Mouse (Mus musculus): ENCODE measurements at regions not wholly inside any gene's neighbourhood (a gene's known extent, or its start where the extent isn't known, plus 50 kb on each side); places are given as distances from the start of the nearest gene placed in this dataset.

DNA sequence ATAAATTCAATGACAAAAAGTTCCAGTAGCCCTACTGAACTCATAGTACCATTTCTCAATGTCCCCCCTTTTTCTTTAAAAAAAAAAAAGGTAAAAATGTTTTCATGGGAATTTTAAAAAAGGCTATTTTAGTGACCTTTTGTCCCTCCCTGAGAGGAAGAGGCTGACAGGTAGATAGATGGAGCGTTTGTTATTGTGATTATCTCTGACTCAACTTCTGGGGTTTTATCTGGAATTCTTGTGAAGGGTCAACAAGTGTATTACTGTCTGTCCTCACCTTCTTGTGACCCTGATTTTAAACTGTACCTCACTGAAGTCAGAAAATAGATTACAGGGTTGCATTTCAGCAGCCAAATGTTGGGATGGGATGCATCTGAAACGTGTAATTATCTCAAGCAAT is 179.3 kb upstream of the BC052040 start:
- DNase-seq (ENCODE audit: low spot score), result no peak

DNA sequence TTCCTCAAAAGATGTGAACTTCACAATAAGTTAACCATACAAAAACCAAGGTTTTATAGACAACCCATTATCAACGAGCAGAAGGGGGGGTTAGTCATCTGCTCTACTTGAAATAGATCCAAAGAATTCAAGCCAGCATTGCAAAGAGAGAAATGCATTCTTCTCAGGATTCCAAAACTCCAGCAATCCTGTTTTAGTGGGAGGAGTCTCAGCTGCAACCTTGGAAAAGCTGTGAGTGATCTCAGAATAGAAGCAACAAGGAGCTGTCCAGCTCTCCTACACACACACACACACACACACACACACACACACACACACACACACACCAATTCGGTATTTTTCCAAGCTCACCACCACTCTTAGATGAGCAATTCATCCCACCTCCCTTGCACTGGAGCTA is 149.0 kb upstream of the BC052040 start:
- no peak for DNase-seq (ENCODE audit: low spot score)

DNA sequence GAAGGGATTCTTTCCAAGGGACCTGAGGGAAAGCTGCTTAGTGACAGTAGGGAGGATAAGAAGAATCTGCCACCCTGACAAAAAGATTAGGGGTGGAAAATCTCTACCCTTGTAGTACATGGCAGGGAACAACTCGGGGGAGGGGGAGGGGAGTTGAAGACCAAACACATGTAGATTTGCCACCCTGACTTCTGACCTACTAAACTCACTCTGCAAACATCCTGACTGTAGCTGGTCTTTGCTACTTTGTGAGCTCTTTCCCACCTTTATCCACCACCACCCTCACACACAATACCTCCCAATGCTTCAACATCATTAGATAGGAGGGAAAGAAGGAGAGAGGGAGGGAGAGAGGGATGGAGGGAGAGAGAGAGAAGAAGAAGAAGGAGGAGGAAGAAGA is 140.4 kb upstream of the BC052040 start:
- no peak for DNase-seq (ENCODE audit: low spot score)

DNA sequence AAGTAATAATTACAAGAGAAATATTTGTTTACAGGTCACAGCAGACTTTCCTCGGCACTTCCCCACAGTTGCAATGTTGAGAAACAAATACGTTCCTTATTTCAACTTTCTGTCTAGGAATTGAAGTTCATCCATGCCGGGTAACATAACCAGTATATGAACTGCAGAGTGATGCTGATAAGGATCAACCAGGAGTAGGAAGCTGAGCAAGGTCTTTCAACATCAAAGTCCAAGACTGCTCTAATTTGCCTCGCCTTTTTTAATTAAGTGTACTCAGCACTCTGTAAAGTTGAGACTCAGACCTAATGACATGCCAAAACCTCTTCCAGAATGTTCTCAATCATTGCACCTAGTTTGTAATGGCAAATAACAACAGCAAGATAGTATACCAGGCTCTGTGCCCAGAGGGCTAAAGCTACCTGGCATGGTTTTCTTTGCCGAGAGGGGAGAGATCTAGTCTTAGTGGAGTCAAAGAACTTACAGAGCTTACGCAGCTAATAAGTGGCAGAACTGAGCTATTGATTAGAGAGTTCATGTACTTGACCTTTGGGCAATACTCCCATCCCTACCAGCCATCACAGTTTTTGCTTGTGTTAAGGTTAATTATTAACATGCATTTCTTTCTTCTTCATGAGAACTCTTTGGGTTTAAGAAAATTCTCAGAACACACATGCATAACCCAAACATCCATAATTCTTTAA is 131.6 kb upstream of the BC052040 start:
- no peak for DNase-seq (ENCODE audit: low spot score)

DNA sequence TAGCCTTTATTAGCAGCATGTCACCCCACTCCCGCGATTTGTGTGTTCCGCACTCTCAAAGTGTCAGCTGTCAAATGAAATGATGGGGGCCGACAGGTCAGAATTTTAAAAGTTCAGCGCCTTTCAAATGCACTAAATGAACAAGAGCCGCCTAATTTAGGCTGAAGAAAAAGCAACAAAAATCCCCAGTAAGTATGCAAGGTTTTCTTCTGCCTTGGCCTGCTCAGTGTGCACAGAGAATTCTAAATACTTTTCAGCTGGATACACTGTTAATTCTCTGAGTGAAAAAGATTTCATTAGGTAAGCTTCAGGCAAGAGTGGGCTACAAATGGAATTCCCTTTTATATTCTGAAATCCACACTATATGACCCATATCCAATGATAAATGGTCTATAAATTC is 125.9 kb upstream of the BC052040 start:
- DNase-seq (ENCODE audit: low spot score), result no peak

DNA sequence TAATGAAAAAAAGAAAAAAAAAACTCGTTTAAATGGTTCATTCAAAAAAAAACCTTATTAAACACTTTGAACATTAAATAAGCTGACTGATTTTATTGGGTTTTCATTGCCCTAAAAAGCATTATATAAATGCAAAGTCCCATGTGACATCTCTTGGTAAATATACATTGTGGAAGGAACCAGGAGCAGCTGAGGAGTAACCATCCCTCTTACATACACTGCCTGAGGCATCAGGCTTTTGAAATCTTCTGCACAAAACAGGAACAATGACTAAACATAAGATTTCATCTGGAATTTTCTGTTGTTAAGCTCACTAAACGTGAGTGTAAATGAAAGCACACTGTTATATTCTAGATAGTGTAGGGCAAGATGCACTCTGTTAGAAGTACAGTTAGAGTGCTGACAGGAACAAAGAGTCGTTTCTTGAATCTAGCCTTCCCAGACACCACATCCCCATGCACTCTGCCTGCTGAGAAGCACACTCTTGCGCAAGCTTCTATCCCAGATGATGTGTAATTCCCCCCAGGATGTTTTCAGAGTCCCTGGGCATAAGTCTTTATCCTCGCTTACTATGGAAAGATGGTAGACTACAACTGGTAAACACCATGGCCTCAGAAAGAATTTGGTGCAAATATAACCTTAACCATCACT is 125.0 kb upstream of the BC052040 start:
- no peak for DNase-seq (ENCODE audit: low spot score)

DNA sequence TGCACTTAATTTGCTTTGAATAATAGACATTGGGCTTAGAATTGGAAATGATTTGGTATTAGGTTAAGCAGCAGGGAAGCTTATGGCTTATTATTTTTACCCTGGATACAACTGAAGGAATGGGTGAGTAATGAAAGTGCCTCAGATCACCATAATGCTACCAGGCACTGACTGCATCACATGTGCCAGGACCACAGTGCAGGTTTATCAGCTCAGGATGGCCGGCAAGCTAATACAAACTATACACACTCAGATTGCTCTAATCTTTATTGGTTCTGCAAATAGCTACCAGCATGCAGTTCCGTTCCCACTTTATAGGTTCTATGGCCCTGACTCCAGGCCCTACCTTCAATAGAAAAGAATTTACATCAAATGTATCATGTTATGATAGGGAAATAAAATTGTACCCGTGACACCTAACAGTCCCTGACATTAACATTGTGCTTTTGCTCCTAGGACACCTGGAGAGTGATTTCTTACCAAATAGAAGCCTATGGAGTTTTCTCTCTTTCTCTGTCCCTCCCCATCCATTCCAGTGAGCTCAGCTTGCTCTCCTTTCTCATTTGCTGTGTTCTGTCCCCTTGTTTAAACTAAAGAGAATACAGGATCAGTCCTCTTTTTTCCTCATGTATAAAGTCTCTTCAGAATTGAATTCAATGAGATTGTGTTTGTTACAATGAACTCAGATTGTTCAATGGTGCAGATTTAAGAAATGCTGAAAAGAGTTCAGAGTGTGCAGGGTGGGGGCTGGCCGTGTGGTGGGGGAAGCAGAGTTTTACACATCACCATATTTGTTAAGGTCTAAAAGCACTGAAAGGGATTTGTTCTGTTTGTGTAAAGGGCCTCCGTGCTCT is 121.3 kb upstream of the BC052040 start:
- DNase-seq (ENCODE audit: low spot score), result no peak

DNA sequence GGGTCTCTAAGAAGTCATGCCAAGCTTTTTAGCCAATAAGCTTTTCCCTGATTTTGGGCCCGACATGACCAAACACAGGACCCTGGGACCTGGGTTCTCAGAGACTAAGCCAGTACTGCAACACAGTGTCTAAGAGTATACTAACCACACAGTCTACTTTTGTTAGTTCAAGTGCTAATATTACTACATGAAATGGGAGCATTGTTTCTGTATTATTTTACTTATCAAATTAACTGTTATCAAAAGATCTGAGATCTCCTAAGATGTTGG is 120.7 kb upstream of the BC052040 start:
- DNase-seq (ENCODE audit: low spot score), result no peak

DNA sequence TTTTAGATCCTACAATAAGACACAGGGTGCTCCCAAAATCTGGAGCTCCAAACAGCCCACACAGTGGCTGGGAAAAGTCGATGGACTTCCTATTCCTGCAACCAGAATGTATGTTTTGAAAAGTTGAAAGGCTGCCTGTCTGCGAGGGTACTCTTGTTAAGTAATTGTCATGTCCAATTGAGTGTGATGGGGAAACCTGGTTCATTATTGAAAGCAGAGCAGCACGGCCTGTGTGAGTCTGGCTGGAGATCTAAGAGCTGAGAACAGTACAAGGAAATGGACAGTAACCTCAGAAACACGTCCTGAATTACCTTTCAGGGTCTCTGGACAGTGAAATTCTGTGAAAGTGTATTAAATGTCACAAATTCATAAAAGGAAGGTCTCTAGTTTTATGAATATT is 115.3 kb upstream of the BC052040 start:
- DNase-seq (ENCODE audit: low spot score), result no peak

DNA sequence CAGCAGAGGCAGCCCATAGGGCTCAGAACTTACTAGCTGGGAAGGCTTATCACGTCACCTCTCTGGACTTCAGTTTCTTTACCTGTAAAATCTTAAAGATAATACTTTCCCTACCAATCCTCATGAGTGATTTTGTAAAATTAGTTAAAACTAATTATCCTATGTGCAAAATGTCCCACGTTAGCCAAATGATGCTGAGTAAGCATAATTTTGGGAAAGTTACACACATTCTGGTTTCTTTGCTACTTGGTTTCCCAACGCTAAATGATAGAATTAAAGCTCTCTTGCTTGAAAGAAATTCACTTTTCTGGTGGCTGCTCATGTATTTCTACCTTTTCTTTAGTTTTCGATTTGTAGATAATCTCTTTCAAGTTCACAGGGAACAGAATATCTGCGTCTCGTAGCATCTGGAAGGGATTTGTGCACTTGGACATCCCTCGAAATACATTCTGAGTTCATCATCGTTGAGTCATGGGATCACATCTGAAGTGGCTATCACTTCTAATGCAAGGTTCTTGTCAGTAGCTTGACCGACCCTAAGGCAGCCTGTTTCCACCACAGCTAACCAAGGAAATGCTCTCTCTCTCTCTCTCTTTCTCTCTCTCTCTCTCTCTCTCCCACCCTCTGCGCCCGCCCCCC is 114.3 kb upstream of the BC052040 start:
- no peak for DNase-seq (ENCODE audit: low spot score)

DNA sequence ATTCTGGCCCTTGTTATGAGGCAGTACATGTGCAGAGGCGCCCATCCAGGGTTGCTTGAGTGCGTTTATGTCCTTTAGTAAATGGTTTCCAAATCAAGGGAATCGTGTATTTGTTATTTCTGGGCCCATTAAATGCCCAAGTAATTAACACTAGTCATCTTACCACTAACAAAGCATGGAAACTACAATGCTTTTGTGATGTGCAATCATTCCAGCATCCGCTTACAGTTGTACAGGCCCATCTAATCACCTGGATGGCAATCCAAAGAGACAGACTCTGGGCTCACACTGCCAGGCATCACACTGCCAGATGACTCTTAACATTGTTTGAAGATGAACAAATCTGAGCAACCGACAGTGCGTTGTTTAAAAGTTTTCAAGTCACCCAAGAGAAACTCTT is 113.6 kb upstream of the BC052040 start:
- no peak for DNase-seq (ENCODE audit: low spot score)

DNA sequence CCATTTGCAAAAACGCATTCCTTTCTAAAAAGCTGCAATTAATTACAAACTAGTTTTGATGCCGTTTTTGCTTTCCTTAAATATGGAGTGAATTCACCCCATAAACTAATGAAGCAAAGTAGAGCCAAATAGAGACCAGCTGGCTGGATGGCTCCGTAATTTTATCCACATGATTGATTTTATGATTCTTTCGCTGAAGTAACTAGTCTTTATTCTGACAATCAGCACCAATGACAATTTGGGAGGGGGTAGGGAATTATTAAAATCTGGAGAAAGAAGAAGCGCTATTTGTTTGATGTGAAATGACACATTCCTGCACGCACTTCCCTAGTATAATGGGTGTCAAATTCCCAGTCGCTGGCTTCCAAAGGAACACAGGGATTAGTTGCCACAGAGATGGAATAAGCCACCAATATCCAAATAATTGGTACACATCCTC is 113.0 kb upstream of the BC052040 start:
- DNase-seq (ENCODE audit: low spot score), result no peak

DNA sequence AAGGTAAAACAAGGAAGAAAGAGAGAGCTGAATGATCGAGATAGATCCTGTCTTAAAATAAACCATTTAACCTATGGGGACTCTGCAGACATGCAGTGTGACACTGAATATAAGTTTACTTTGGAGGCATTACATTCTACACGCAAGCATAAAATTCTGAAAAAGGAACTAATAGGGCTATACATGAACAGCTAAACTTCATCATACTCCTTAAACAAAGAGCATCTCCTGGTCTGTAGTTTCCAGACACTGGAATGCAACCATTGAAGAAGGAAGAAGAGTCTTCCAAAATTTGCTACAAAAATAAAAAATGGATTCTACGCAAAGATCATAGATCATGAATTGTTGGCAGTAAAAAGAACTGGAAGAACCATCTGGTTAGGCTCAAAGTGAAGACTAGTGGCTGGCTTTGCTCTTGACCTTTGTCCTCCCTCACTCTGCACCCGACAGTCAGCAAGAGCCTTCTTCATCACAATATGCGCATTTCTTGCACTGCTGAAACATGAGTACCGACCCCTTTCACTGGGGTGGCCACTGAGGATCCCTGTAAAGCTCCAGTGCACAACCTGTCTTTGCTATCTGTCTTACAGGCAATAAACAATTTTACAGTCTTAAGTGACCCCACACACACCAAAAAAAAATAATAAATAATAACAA is 112.2 kb upstream of the BC052040 start:
- DNase-seq (ENCODE audit: low spot score), result no peak

DNA sequence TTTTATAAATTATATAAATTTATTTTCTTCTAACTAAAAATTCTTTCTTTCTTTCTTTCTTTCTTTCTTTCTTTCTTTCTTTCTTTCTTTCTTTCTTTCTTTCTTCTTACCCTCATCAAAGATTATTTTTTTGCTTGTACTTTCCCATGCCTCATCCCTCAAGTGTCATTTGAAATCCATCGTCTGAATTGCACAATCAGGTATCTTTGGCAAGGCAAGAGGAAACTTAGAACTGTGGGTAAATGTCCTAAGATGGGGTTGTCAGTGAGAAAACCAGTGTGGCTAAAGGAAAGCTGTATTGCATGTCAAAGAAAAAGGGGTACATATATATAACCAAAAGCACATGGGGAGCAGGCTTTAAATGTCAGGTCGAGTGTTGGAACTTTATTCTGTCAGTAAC is 109.1 kb upstream of the BC052040 start:
- no peak for DNase-seq (ENCODE audit: low spot score)

DNA sequence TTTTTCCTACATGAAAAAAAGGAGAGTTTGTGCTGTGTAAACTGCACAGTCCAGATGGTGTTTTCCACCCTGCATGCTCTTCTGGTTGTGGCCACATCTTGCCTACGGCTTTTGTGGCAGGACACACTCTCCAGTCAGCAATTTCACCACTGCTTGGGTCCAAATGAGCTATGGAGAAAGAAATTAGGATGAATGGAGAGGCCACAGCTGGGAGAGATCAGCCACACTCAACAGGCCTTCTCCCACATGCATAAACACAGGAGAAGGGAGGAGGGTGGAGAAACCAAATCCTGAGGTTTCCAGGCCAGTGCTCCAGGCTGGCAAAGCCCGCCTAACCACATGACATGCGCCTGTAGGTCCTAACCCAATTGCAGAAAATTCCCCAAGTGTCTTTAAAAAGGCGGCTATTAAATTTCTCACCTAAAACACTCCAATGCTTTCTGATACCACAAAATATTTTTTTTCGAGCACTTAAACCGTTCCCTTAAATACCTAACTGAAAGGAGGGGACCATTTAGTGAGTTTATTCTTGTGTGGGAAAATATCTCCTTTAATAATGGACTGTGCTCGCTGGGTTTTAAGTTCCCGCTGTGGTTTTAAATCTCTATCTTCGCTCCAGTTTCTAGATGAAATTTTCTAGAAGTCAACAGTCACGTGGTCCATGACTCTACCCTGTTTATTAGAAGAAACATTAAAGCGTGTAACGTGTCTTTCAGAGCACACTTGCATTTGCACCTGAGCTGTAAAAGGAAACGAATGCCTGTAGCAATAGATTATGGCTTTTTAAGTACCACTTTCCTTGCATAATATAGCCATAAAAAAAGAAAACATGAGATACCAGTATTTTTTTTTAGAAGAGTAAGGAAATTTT is 97.9 kb upstream of the BC052040 start:
- no peak for DNase-seq (ENCODE audit: low spot score)

DNA sequence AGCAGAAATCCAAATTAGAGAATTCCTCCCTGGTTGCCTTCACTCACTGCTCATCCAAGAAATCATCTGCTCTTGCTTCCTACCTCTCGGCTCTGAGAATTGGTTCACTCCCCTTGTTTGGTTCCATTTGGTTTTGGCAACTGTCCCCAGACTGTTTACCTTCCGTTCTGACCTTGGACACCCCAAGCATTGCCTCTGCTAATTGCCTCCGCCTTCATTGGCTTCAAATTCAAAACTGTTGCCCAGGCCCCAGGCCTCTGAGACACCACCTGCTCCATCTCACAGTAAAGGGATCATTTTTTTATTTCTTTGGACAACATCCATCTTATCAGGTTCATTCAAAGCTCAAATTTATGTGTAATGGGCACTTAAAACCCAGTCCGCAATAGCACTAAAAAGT is 93.1 kb upstream of the BC052040 start:
- no peak for DNase-seq (ENCODE audit: low spot score)

DNA sequence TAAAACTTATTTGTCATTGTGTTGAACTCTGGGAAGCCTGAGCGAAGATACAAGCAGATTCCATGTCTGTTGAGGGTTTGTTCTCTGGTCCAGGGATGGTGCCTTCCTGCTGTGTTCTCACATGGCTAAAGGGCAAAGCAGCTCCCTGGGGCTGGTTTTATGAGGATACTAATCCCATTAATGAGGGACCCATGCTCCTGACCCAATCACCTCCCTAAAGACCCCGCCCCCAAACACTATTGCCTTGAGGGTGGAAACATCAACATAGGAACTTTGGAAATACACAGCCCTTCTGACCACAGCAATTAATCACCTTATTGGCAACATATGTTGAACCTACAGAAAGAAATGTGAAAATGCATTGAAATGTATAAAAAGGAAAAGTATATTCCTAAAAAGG is 88.5 kb upstream of the BC052040 start:
- no peak for DNase-seq (ENCODE audit: low spot score)

DNA sequence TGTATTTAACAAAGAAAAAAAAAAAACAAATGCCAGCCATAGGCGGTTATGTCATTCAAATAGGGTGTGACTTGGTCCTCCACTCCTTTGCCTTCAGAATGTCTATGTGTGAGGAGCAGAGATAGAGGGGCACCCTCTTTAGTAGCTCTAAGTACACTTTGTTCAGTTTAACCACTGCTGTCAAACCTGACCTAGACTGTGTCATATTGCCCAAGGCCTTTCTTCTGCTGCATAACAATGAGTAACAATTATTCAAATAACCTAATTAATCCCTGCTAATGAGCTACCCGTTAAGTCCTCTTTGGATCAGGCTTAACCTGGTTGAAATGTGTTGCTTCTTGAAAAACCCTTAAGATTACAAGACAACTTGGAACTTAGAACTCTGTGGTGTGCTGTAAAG is 81.6 kb upstream of the BC052040 start:
- no peak for DNase-seq (ENCODE audit: low spot score)

DNA sequence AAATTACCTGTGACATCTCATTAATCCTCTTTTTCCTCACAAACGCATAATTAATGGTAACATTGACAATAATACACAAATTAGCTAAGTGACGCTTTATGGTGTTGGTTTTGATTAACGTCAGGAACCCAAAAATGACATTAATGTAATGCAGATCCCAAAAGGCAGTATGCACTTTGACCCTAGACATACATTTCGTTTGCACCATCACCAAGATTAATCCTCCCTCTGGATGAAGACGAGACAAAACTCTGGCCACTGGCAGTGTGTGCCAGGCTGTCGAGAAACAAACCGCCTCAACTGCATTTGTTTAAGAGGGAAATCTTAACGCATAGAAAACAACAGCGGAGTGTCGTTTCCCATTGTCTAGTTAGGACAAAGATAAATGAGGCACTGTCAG is 72.0 kb upstream of the BC052040 start:
- no peak for DNase-seq (ENCODE audit: low spot score)

DNA sequence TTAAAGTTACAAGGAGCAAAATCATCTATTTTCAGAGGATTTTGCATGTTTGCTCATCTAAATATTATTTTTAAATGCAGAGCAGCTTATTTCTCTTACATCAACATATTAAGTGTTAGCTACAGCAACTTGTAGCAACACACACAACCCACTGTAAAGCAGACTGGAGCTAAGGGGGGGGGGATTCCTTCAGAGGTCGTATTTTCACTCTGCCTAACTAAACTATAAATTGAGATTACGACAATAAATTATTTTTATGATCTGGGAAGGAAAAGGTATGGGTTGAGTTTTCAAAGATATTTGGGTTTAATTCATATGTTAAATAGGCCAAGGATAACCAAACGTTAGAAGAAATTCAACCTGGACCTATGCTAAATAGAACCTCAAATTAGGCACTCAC is 70.4 kb upstream of the BC052040 start:
- DNase-seq (ENCODE audit: low spot score), result no peak
